Mouse (Mus musculus) urinary bladder, postnatal 14 days (tissue): ENCODE data around the gene Mfng.

Experiments
- DNase-seq: peaks from one replicate; pipeline ENCODE4 v3.0.0; 2021; ENCODE audit warnings: low spot score

Gene Mfng

DNA sequence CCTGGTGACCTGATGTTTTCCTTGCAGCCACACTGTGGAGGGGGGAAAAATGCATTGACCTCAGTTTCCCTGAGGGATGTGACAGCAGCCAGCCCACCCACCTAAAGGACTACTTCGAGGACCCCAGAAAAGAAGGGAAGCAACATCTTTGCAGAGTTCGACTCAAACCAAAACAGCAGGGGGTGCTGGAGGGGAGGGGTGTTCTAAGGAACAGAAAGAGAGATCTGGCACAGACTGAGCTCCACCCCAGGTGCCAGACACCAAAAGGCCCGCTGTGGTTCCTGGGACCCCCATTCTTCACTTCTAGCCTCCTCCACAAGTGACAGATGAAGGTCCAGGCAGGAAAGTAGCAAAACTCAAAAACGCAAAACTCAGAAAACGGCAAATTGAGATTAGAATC is 57.4 kb downstream of the Mfng start:
- DNase-seq = no peak

DNA sequence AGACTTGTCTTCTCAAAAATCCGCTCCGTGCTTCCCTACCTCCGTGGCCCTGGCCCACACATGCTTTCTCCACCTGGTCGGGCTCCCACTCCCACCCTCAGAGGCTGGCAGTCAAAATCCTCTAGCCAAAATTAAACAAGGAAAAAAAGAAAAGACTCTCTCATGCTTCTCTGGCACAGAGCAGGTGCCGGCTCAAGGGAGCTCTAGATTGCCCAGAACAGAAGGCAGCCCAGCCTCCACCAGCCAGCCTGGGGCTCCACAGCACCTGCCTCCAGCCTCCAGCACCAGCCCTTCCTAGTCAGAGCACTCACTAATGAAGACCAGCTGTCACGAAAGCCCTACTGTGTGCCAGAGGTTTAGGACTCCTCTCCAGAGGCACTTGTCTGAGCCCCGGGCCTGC is 59.5 kb downstream of the Mfng start:
- no peak for DNase-seq

DNA sequence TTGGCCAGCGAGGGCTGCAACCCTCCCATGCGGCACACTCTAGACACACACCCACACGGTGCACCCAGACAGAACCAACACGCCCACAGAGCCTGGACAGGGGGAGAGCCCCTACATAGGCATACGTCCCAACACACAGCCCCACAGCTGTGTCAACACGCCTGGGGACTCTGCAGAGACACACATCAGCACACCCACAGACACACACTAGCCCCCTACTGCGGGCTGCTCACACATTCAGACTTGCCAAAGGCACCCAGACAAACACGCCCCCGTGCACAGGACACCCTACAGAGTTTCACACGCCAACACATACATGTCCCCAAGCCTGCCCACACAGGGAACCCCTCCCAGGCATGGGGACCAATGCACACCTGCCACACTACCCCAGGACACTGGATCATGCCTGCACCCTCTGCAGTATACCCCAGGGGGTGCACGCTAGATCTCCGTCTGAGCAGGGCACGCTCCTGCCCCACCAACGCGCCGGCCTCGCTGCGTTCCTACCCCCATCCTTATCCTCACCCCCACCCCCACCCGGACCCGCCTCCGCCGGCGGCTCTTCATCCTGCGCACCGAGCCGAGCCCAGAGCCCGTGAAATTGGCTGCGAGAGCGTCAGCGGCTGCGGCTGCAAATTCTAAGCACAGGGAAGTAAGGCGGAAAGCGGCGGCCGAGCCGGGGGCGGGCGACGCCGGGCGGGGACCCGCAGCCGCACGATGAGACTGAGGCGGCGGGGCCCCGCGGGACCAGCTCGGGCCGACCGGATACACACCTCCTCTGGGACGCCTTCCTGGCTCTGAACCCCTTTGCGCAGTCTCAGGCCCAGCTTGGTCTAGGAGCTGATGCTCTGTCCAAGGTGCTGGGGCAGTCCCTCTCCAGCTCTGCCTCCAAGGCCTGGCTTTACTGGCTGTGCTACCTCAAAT is 60.7 kb downstream of the Mfng start:
- DNase-seq = no peak

DNA sequence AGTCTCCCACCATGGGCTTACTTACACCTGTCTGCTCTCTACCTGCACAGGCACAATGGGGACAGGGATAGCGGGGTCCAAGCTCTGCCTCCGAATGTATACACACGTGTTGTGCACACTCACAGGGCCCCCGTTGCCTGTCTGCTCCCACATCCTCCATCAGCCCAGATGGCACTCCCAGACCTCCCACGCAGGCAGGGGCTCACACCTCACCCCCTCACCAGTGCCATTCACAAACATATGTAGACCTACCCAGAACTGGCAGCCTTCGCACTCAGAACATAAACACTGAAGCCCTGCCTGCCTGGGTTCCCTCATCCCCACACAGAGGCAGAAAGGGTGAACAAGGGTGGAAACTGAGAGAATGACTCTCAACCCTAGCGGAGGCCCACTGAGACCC is 61.3 kb downstream of the Mfng start:
- no peak for DNase-seq

DNA sequence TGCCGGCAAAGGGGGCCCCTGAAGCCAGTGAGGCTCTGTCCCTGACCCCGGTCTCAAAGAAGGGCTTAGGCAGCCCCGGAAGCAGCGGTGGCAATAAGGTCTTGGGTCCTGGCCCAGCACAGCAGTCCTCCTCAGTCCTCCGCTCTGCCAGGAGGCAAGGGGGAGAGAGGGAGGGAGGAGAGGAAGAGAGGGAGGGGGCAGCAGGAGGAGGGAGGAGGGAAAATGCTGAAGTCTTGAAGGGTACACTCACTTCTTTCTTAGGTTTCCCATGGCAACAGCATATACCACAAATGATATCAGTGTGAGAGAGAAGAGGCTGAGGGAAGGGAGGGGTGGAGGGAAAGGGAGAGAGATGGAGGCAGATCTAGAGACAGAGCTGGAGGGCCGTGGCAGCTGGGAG is 62.6 kb downstream of the Mfng start:
- DNase-seq = no peak

DNA sequence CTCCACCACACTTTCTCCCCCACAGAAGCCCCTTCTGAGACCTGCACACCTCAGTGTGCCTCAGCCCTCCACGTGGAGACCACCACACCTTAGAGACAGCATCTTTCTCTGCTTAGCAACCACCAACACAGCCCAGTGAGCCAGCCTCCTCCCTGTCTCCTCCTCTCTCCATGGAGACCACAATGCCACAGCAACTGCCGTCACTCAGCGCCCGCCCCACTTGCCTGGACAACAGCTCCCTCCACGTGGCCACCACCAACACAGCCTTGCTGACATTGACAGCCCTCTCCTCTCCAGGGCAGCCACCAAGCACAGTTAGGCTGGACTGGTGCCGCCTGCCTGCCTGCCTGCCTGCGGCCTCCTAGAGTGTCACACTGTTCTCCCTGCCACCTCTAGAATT is 63.5 kb downstream of the Mfng start:
- no peak for DNase-seq

DNA sequence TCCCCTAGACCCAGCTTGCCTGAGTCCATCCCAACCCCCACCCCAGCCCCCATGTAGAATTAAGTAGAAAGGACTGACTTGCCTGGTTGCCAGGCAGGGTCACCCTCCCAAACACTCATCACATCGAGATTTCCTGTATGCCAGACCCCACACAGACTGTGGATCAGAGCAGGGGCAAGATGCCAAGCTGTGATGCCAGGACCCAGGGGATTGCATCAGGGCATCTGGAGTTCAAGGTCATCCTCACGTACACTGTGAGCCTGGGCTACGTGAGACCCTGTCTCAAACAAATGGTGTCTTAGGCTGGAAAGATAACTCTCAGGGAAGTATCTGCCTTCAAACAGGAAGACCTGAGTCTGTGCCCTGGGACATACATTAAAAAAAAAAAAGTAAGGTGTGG is 66.6 kb downstream of the Mfng start:
- DNase-seq = no peak
